Mouse (Mus musculus): ENCODE results near the gene Rpl41. TPM values are rescaled to one million over a fixed set of nuclear protein-coding genes. Genes with fewer than 3 reads are reported as not detected.

Rpl41 gene
- total and polyA plus RNA-seq, 2 experiments from 2014 or later: 501 to 2,618 TPM

- Histone ChIP-seq H3K27me3 (ENCODE audit: insufficient read depth, low read length) (no peaks in the 10 kb centered on the region), H3K4me2 (ENCODE audit: low read depth, low read length) (no peak overlapping the region), H3K4me3 (ENCODE audit: low read length) (no peak overlapping the region), H3K27ac (no peak overlapping the region), H3K36me3 (ENCODE audit: insufficient read depth, low read length) (peaks cover 12% of the 10 kb centered on the region; the same call in 1 of the 2 replicates), H3K9ac (replicated peaks; ENCODE audit: low read length) (no peak overlapping the region), H3K9me3 (ENCODE audit: low read length) (no peaks in the 10 kb centered on the region), H3K4me1 (ENCODE audit: insufficient read depth, low read length) (no peaks in the 10 kb centered on the region)
- no peak for DNase-seq (ENCODE audit: low spot score)
- TF ChIP-seq CTCF (IDR thresholded peaks at IDR 0.05; ENCODE audit: low read depth): no peak; the same call in 1 of the 2 replicates
- no peak for ATAC-seq
- 27% methylated on average over 6 of the region's 6 CpGs for WGBS
Measured at GRCm38 (mm10) chr10:128516677-128517076, 32.4 kb downstream of the Rpl41 start.

GRCm38 (mm10) chr10:128516029-128516428, 33.1 kb downstream of the Rpl41 start:
- no peak; the same call in 1 of the 2 replicates for ATAC-seq

GRCm38 (mm10) chr10:128515044-128515443, 34.1 kb downstream of the Rpl41 start:
- Histone ChIP-seq H3K4me1 (ENCODE audit: insufficient read depth, low read length) (no peaks in the 10 kb centered on the region), H3K27ac (no peak overlapping the region), H3K27me3 (ENCODE audit: insufficient read depth, low read length) (no peaks in the 10 kb centered on the region), H3K9ac (replicated peaks; ENCODE audit: low read length) (no peak overlapping the region), H3K36me3 (ENCODE audit: insufficient read depth, low read length) (peaks cover 13% of the 10 kb centered on the region; the same call in 1 of the 2 replicates), H3K9me3 (ENCODE audit: low read length) (no peaks in the 10 kb centered on the region), H3K4me2 (ENCODE audit: low read depth, low read length) (no peak overlapping the region), H3K4me3 (ENCODE audit: low read length) (no peak overlapping the region)
- ATAC-seq: no peak
- DNase-seq (ENCODE audit: low spot score): no peak
- WGBS: 81% methylated on average over 4 of the region's 4 CpGs
- no peak for TF ChIP-seq CTCF (IDR thresholded peaks at IDR 0.05; ENCODE audit: low read depth)

More at GRCm38 (mm10) chr10:128516029-128516428, 33.1 kb downstream of the Rpl41 start:
- H3K36me3 ChIP-seq (ENCODE audit: insufficient read depth, low read length): peaks cover 19% of the 10 kb centered on the region; the same call in 1 of the 2 replicates
- no peaks in the 10 kb centered on the region for H3K27me3 ChIP-seq (ENCODE audit: insufficient read depth, low read length)
- WGBS: 32% methylated on average over 20 of the region's 20 CpGs
- H3K27ac ChIP-seq: no peak overlapping the region
- H3K9me3 ChIP-seq (ENCODE audit: low read length): no peaks in the 10 kb centered on the region
- no peak for DNase-seq (ENCODE audit: low spot score)
- no peak overlapping the region for H3K4me3 ChIP-seq (ENCODE audit: low read length)
- no peak overlapping the region for H3K4me2 ChIP-seq (ENCODE audit: low read depth, low read length)
- TF ChIP-seq CTCF (IDR thresholded peaks at IDR 0.05; ENCODE audit: low read depth): no peak
- no peaks in the 10 kb centered on the region for H3K4me1 ChIP-seq (ENCODE audit: insufficient read depth, low read length)
- H3K9ac ChIP-seq (replicated peaks; ENCODE audit: low read length): no peak overlapping the region

GRCm38 (mm10) chr10:128511761-128512160, 37.3 kb downstream of the Rpl41 start:
- H3K9ac ChIP-seq (replicated peaks; ENCODE audit: low read length): no peak overlapping the region
- 86% methylated on average over 12 of the region's 12 CpGs for WGBS
- DNase-seq (ENCODE audit: low spot score) (no peak), ATAC-seq (no peak)
- H3K4me3 ChIP-seq (ENCODE audit: low read length): no peak overlapping the region
- H3K4me1 ChIP-seq (ENCODE audit: insufficient read depth, low read length): no peaks in the 10 kb centered on the region
- H3K36me3 ChIP-seq (ENCODE audit: insufficient read depth, low read length): peaks cover 13% of the 10 kb centered on the region; the same call in 1 of the 2 replicates
- no peak overlapping the region for H3K27ac ChIP-seq
- H3K4me2 ChIP-seq (ENCODE audit: low read depth, low read length): no peak overlapping the region
- no peak for TF ChIP-seq CTCF (IDR thresholded peaks at IDR 0.05; ENCODE audit: low read depth)
- H3K27me3 ChIP-seq (ENCODE audit: insufficient read depth, low read length): no peaks in the 10 kb centered on the region
- no peaks in the 10 kb centered on the region for H3K9me3 ChIP-seq (ENCODE audit: low read length)

- DNase-seq (ENCODE audit: low spot score): no peak
- H3K9ac ChIP-seq (replicated peaks; ENCODE audit: low read length): no peak overlapping the region
- H3K4me1 ChIP-seq (ENCODE audit: insufficient read depth, low read length): no peaks in the 10 kb centered on the region
- no peaks in the 10 kb centered on the region for H3K27me3 ChIP-seq (ENCODE audit: insufficient read depth, low read length)
- no peak for ATAC-seq
- H3K4me2 ChIP-seq (ENCODE audit: low read depth, low read length): no peak overlapping the region
- H3K9me3 ChIP-seq (ENCODE audit: low read length): no peaks in the 10 kb centered on the region
- H3K4me3 ChIP-seq (ENCODE audit: low read length): no peak overlapping the region
- peaks cover 13% of the 10 kb centered on the region; the same call in 1 of the 2 replicates for H3K36me3 ChIP-seq (ENCODE audit: insufficient read depth, low read length)
- H3K27ac ChIP-seq: no peak overlapping the region
- TF ChIP-seq CTCF (IDR thresholded peaks at IDR 0.05; ENCODE audit: low read depth): no peak
- 89% methylated on average over 9 of the region's 9 CpGs for WGBS
Measured at GRCm38 (mm10) chr10:128511189-128511588, 37.9 kb downstream of the Rpl41 start.

- Histone ChIP-seq H3K4me2 (ENCODE audit: low read depth, low read length) (no peak overlapping the region), H3K9me3 (ENCODE audit: low read length) (no peaks in the 10 kb centered on the region), H3K9ac (replicated peaks; ENCODE audit: low read length) (no peak overlapping the region), H3K36me3 (ENCODE audit: insufficient read depth, low read length) (peaks cover 13% of the 10 kb centered on the region; the same call in 1 of the 2 replicates), H3K4me3 (ENCODE audit: low read length) (no peak overlapping the region), H3K4me1 (ENCODE audit: insufficient read depth, low read length) (no peaks in the 10 kb centered on the region), H3K27me3 (ENCODE audit: insufficient read depth, low read length) (no peaks in the 10 kb centered on the region), H3K27ac (no peak overlapping the region)
- DNase-seq (ENCODE audit: low spot score) (no peak), ATAC-seq (no peak)
- 88% methylated on average over 11 of the region's 11 CpGs for WGBS
- no peak for TF ChIP-seq CTCF (IDR thresholded peaks at IDR 0.05; ENCODE audit: low read depth)
Measured at GRCm38 (mm10) chr10:128510301-128510700, 38.8 kb downstream of the Rpl41 start.

- Histone ChIP-seq H3K27me3 (ENCODE audit: insufficient read depth, low read length) (no peaks in the 10 kb centered on the region), H3K9me3 (ENCODE audit: low read length) (no peaks in the 10 kb centered on the region), H3K4me2 (ENCODE audit: low read depth, low read length) (no peak overlapping the region), H3K9ac (replicated peaks; ENCODE audit: low read length) (no peak overlapping the region), H3K4me3 (ENCODE audit: low read length) (no peak overlapping the region), H3K36me3 (ENCODE audit: insufficient read depth, low read length) (peaks cover 13% of the 10 kb centered on the region; the same call in 1 of the 2 replicates), H3K4me1 (ENCODE audit: insufficient read depth, low read length) (no peaks in the 10 kb centered on the region), H3K27ac (no peak overlapping the region)
- no peak for DNase-seq (ENCODE audit: low spot score)
- ATAC-seq: no peak
- no peak for TF ChIP-seq CTCF (IDR thresholded peaks at IDR 0.05; ENCODE audit: low read depth)
- WGBS: 87% methylated on average over 4 of the region's 4 CpGs
Measured at GRCm38 (mm10) chr10:128509831-128510230, 39.3 kb downstream of the Rpl41 start.

Data from hindbrain, postnatal 0 days (tissue).